Mouse (Mus musculus) lung, embryonic 14.5 days (tissue): Measurements from ENCODE around the gene Heatr6. TPM values are rescaled to one million over a fixed set of nuclear protein-coding genes. Genes with fewer than 3 reads are reported as not detected.

Experiments used
- ATAC-seq: fragments of 200-750 bp; cut with Nextera tagmentation; 2 replicates; pipeline ENCODE4 v1.8.0; 2017; ENCODE audit warnings: mild to moderate bottlenecking, moderate TSS enrichment, moderate library complexity; ENCODE audit not compliant: insufficient read depth
- DNase-seq: peaks from one replicate; pipeline ENCODE4 v3.0.0-alpha.2; 2015
- H3K27ac ChIP-seq: fragments of 300-500 bp; sonication (generic); 2 replicates; pipeline ENCODE4 v1.5.1; 2014; ENCODE audit warnings: low read depth, mild to moderate bottlenecking, moderate library complexity
- H3K27me3 ChIP-seq: fragments of 300-500 bp; sonication (generic); 2 replicates; pipeline ENCODE4 v1.6.1; 2014; ENCODE audit warnings: low read length, control low read depth; ENCODE audit not compliant: insufficient read depth
- H3K36me3 ChIP-seq: fragments of 300-500 bp; sonication (generic); 2 replicates; pipeline ENCODE4 v1.6.1; 2014; ENCODE audit warnings: control low read depth; ENCODE audit not compliant: insufficient read depth
- H3K4me1 ChIP-seq: fragments of 300-500 bp; sonication (generic); 2 replicates; pipeline ENCODE4 v1.6.1; 2014; ENCODE audit warnings: antibody characterized with exemption, control low read depth; ENCODE audit not compliant: insufficient read depth
- H3K4me2 ChIP-seq: fragments of 300-500 bp; sonication (generic); 2 replicates; pipeline ENCODE4 v1.6.1; 2014; ENCODE audit warnings: mild to moderate bottlenecking
- H3K4me3 ChIP-seq: fragments of 300-500 bp; sonication (generic); 2 replicates; pipeline ENCODE4 v1.5.1; 2014; ENCODE audit warnings: low read depth, low read length
- H3K9ac ChIP-seq: fragments of 300-500 bp; sonication (generic); 2 replicates; pipeline ENCODE4 v1.6.1; 2014
- H3K9me3 ChIP-seq: fragments of 300-500 bp; sonication (generic); 2 replicates; pipeline ENCODE4 v1.6.1; 2016; ENCODE audit warnings: low read depth, low read length, control low read depth
- CTCF ChIP-seq: IDR thresholded peaks from 2 replicates; pipeline ENCODE4 v1.5.1; 2016; ENCODE audit warnings: antibody characterized with exemption, low read depth
- WGBS: fragments of 180-500 bp; shearing (Covaris S2); extraction: QIAGEN DNeasy Blood & Tissue Kit; methylation state at CpG from one replicate; pipeline ENCODE4 v1.1.7; 2014; 5-methylcytosine and 5-hydroxymethylcytosine counted together
- polyA plus RNA-seq: library from polyadenylated mRNA; unstranded; fragments of >200 nt; fragmentation: Nextera tagmentation; extraction: Ambion mirVana; gene quantifications from 2 replicates; pipeline ENCODE4 v1.2.1, GENCODE M21; 2014

The Heatr6 gene
- polyA plus RNA-seq, 1 experiment from 2014 or later = 26.5 TPM

GRCm38 (mm10) chr11:83747376-83748265, 5.9 kb upstream of the Heatr6 start:
- no peak overlapping the region for H3K9ac ChIP-seq
- no peak overlapping the region for H3K4me3 ChIP-seq
- H3K4me1 ChIP-seq = no peaks in the 10 kb centered on the region
- ATAC-seq (no peak), DNase-seq (no peak)
- TF ChIP-seq CTCF = no peak
- H3K9me3 ChIP-seq = no peaks in the 10 kb centered on the region
- no peaks in the 10 kb centered on the region for H3K36me3 ChIP-seq
- 0 out of 2 replicates have a peak, but pooled peaks cover 4% of the 10 kb centered on the region for H3K27me3 ChIP-seq
- H3K4me2 ChIP-seq = no peak overlapping the region
- 61% methylated on average over 6 of the region's 6 CpGs for WGBS
- H3K27ac ChIP-seq = no peak overlapping the region

GRCm38 (mm10) chr11:83754227-83754626, 731 bp downstream of the Heatr6 start:
- no peak for DNase-seq
- peak; percentile 29; the same call in 1 of the 2 replicates for ATAC-seq

DNA sequence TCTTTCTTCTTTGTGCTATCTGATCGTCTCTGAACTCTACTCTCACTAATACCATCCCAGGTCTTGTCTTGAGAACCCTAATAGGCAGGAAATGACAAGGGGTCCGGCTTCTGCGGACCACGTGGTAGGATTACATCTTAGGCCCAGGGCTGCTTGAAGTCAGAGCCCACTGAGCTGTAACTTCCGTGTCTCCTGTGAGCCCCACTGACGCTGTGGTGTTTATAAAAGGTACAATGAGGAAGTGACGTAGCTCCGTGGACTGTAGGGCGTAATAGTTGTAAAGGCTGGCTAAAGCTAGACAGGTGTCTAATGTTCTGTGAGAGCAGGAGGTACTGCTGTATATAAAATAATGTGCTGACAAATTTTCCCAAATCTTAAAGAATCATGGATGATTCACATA, 13.8 kb downstream of the Heatr6 start:
- DNase-seq (no peak), ATAC-seq (no peak)
- no peak overlapping the region for H3K27ac ChIP-seq
- TF ChIP-seq CTCF = no peak
- H3K4me2 ChIP-seq = no peak overlapping the region
- no peaks in the 10 kb centered on the region for H3K4me1 ChIP-seq
- H3K9me3 ChIP-seq = no peaks in the 10 kb centered on the region
- no peak overlapping the region for H3K9ac ChIP-seq
- no peaks in the 10 kb centered on the region for H3K27me3 ChIP-seq
- peaks cover 86% of the 10 kb centered on the region for H3K36me3 ChIP-seq
- 87% methylated on average over 9 of the region's 9 CpGs for WGBS
- no peak overlapping the region for H3K4me3 ChIP-seq

More at GRCm38 (mm10) chr11:83754227-83754626, 731 bp downstream of the Heatr6 start:
- H3K4me3 ChIP-seq = peak overlapping the region; percentile 83
- 0 out of 2 replicates have a peak, but pooled peaks cover 4% of the 10 kb centered on the region for H3K27me3 ChIP-seq
- no peak for TF ChIP-seq CTCF
- H3K27ac ChIP-seq = peak overlapping the region; percentile 78
- no peaks in the 10 kb centered on the region for H3K4me1 ChIP-seq
- WGBS = 7% methylated on average over 8 of the region's 8 CpGs
- no peaks in the 10 kb centered on the region for H3K9me3 ChIP-seq
- peak overlapping the region; percentile 77 for H3K9ac ChIP-seq
- peak overlapping the region; percentile 74 for H3K4me2 ChIP-seq
- peaks cover 33% of the 10 kb centered on the region for H3K36me3 ChIP-seq

- no peak overlapping the region for H3K9ac ChIP-seq
- no peak overlapping the region for H3K27ac ChIP-seq
- WGBS = 91% methylated on average over 4 of the region's 4 CpGs
- no peak for DNase-seq
- peaks cover 85% of the 10 kb centered on the region for H3K36me3 ChIP-seq
- H3K4me1 ChIP-seq = no peaks in the 10 kb centered on the region
- H3K9me3 ChIP-seq = no peaks in the 10 kb centered on the region
- no peak overlapping the region for H3K4me3 ChIP-seq
- no peaks in the 10 kb centered on the region for H3K27me3 ChIP-seq
- no peak for TF ChIP-seq CTCF
- no peak overlapping the region for H3K4me2 ChIP-seq
- ATAC-seq = no peak
Measured at GRCm38 (mm10) chr11:83768976-83769375, 15.5 kb downstream of the Heatr6 start.

DNA sequence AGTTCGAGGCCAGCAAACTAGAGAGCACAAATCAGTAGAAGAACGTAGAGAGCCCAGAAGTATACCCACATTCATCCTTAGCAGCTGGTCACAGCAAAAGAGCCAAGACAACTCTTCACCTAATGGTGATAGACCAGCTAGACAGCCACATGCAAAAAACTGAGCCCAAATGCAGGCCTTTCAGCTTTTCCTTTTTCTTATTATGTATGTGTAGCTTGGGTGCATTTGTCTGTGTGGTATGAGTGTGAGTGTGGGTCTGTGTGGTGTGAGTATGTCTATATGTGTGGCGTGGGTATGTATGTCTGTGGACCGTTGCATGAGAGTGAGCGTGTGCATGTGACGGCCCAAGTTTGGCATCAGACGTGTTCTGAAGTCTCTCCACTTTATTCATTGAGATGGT, 17.5 kb downstream of the Heatr6 start:
- H3K36me3 ChIP-seq = peaks cover 86% of the 10 kb centered on the region
- no peak overlapping the region for H3K4me2 ChIP-seq
- no peak for TF ChIP-seq CTCF
- DNase-seq (no peak), ATAC-seq (no peak)
- H3K27ac ChIP-seq = no peak overlapping the region
- no peaks in the 10 kb centered on the region for H3K9me3 ChIP-seq
- H3K9ac ChIP-seq = no peak overlapping the region
- H3K4me1 ChIP-seq = no peaks in the 10 kb centered on the region
- H3K4me3 ChIP-seq = no peak overlapping the region
- H3K27me3 ChIP-seq = no peaks in the 10 kb centered on the region
- 91% methylated on average over 7 of the region's 7 CpGs for WGBS

- DNase-seq (no peak), ATAC-seq (no peak)
- no peak overlapping the region for H3K9ac ChIP-seq
- H3K9me3 ChIP-seq = no peaks in the 10 kb centered on the region
- H3K36me3 ChIP-seq = peaks cover 86% of the 10 kb centered on the region
- H3K4me1 ChIP-seq = no peaks in the 10 kb centered on the region
- no peak overlapping the region for H3K27ac ChIP-seq
- no peak for TF ChIP-seq CTCF
- no peaks in the 10 kb centered on the region for H3K27me3 ChIP-seq
- no peak overlapping the region for H3K4me3 ChIP-seq
- no peak overlapping the region for H3K4me2 ChIP-seq
- WGBS = 95% methylated on average over 6 of the region's 6 CpGs
Measured at GRCm38 (mm10) chr11:83772341-83772740, 18.8 kb downstream of the Heatr6 start.

GRCm38 (mm10) chr11:83773691-83774090, 20.2 kb downstream of the Heatr6 start:
- no peak overlapping the region for H3K9ac ChIP-seq
- no peak overlapping the region for H3K4me2 ChIP-seq
- WGBS = 92% methylated on average over 16 of the region's 16 CpGs
- TF ChIP-seq CTCF = no peak
- no peaks in the 10 kb centered on the region for H3K27me3 ChIP-seq
- no peak for ATAC-seq
- no peak overlapping the region for H3K27ac ChIP-seq
- H3K9me3 ChIP-seq = no peaks in the 10 kb centered on the region
- DNase-seq = no peak
- H3K4me1 ChIP-seq = no peaks in the 10 kb centered on the region
- no peak overlapping the region for H3K4me3 ChIP-seq
- H3K36me3 ChIP-seq = peaks cover 86% of the 10 kb centered on the region
